Mouse (Mus musculus) thymus, postnatal 0 days (tissue): ENCODE data around the gene Vstm4. TPM values are rescaled to one million over a fixed set of nuclear protein-coding genes. Genes with fewer than 3 reads are reported as not detected.

Experiments
- DNase-seq: peaks from one replicate; pipeline ENCODE4 v3.0.0-alpha.2; 2015; ENCODE audit warnings: low spot score
- polyA plus RNA-seq: library from polyadenylated mRNA; unstranded; fragments of >200 nt; fragmentation: Nextera tagmentation; extraction: Ambion mirVana; gene quantifications from 2 replicates; pipeline ENCODE4 v1.2.1, GENCODE M21; 2015

Vstm4 gene
- polyA plus RNA-seq = 3.7 and 4.0 TPM in 2 replicates

DNA sequence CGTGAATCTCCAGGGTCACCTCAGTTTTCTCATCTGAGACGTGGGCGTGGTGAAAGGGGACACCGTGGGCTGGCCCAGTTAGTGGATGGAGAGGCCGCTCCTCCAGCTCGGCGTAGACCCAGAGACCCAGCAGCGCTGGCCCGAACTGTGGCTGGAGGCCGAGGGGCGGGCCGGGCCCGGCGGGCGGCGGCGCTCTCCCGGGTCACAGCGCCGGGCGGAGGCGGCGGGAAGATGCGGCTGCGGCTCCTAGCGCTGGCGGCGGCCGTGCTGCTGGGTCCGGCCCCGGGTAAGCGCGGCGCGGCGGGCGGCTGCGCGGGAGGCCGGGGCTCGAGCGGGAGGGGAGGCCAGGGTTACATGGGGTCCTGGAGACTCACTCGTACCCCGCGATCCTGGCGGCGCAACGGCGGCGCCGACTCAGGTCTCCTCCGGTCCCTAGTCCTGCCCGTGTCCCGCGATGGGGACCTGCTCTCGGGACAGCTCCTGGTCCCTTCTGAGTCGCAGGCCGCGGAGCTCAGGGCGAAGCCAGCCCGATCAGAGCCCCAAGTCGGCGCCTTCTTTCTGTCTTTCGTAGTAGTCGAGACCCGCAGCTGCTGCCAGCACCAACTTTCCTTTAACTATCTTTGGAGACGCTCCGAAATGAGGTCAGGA is at the start of gene Vstm4:
TSS of gene Vstm4 (plus strand) at position 76 of the 648 bp plus-strand sequence.
- no peak for DNase-seq

DNA sequence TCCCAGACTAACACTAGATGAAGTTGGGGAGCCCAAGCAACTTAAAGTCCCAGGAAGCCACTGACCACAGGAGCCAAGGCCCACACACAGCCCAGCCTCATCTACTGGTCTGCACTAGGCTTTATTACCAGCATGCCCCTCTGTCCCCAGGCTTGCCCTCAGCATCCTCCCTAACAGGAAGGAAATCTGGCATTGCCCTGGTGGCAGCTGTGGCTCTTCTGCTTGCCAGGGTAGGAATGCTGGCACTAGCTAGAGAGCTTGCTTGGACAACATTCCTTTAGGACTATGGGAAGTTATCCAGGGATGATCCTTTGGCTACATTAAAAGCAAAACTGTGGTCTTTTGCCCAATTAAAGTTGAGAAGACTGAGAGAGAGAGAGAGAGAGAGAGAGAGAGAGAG is 46.4 kb upstream of the Vstm4 start:
- DNase-seq = no peak

DNA sequence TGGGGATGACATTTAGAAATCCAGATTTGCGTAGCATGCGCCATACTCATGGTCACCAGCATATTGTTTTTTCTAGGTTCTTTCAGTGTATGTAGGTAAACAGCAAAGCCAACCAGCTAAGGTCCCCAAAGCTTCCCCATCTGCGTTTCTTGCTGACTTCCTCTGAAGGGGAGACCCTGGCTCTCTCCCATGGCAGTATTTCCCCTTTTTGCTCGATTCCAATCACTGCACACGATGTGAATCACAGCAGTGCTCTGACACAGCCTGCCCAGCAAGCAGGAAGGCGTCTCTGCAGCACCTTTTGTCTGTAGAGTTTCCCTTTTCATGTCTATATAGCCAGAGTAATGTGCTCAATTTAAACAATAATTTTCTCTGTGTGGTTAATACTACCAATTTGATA is 44.1 kb upstream of the Vstm4 start:
- no peak for DNase-seq

DNA sequence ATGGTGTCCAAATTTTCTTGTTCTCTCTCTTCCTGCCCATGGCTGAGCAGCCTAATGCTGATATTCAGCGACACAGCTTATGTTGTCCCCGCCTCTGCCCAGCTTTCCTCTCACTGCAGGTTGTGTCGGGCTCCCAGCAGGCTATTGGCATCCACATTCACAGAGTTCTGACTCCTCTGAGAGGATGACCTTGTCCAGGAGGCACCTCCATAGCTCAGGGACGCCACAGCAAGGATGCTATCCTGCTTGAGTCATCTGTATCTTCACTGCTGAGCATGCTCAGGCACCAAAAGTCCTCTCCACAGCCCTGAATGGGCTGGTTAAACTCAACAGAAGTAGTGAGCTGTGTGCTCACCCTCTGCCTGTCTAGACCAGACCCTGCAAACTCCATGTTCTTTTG is 41.6 kb upstream of the Vstm4 start:
- no peak for DNase-seq

DNA sequence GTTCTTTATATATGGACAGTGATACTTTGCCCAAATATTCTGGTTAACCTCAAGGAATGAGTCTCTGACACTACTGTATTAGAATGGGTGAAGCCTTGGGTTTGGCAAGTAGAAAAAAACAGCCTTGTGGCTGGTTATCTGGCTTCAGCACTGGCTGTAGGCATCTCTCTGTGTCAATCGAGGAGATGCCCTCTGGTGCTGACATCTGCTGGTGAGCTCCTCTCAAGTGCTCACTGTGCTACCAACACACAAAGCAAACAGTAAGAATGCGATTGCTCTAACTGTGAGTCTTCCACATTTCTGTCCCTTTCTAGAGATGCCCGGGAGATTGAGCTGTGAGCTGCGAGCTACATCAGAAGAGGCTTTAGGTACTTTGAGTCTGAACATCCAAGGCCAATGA is 40.0 kb upstream of the Vstm4 start:
- DNase-seq = no peak

DNA sequence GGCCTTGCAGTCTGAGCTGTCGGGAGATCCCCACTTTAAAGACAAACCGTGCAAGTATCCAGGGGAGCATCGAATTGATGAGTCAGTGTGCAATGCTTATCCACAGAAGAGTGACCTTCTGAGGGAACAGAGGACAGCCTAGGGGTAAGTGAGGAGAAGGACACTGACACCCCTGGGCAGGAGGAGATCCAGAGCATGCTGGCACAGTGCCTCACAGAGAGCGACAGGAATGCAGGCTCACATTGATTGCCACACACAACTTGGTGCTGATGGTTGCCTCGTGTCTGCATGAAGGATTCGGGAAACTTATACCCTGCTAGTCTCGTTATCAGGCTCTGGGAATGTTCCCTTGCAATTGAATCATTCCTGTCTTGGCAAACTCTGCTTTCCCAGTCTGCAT is 39.3 kb upstream of the Vstm4 start:
- DNase-seq = no peak

DNA sequence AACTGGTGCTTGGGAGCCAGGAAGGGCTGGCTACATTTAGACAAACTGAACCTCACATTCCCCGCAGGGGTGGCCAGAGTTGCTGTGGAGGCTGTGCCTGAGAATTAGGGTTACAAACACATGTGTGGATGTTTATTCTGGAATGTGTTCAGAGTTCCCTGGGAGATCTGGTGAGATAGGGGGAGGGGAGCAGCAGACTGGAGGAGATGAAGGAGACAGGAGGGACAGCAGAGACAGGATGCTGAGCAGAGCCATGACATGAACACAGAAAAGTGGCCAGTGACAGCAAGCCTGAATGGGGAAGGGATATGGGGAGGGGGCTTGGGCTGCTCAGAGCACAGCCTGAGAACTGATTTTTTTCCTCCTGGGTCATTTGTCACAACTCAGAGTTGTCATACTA is 37.3 kb upstream of the Vstm4 start:
- DNase-seq = no peak

DNA sequence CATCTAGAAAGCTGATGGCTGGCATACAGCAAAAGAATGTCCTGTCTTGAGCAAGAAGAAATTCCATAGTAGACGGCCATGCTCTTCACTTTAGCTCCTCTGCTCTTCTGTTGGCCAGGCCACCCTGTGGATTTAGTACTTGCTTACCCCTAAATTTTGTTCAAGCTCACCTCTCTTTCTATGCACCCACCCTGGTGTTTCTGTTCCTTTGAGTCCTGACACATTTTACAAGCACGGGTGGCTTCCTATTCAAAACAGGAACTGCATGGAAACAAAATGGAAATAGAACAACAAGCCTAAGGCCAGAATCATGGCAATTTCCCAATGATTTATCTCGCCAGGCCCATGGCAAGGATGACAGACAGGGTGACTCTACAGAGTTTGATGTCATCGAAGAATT is 33.7 kb upstream of the Vstm4 start:
- no peak for DNase-seq

DNA sequence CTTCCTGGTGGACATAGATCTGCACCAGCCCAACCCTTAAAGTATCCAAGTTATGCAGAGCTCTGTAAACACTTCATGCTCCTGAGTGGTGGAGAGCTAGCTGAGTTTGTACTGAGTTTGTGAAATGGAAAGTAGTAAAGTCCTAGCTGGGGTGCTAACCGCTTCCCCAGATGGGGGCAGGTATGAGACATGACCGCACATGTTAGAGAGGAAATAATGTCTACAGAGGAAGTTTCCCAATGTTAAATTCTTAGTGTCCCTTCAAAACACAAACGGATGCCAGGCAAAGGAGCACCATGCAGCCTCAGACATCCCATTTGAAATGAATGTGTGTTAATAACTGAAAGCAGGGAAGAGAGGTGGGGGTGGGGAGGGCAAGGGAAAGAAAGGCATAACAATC is 32.7 kb upstream of the Vstm4 start:
- DNase-seq = no peak

DNA sequence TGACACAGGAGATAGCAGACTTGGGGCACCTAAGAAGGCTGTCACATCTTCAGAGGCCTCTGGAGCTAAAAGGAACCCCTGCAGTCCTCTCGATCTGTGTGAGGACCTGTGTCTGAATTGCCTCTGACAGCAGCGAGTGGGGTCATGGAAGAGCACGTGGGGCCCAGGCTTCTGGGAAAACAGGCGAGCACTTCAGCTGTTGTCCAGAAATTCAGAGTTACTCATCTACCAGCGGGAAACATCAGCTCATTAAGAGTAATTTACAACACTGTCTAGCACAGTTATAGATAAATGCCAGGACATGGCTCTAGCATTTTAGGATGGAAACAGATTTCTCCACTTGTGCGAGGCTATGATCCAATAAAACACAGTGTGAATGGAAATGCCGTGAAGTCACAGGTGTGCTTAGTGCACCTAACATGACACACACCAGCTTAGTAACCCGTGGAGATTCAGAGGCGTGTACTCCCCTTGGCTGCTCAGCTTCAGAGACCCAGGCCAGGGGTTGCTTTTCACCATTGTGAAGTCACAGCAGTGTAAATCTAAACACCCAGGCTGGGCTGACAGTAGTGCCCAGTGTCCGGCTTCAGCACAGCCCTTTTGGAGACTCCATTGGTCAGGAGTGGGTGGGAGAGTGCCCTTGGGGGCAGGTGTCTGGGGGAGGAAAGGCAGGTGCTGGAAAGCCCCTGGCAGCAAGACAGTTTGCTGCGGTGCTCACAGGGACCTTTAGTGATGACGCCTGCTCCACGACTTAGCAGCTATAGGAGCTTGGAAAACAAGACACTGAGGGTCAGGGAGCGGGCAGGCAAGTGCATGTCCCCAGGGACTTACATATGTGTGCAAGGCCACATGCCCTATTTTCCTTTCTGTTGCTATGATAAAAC is 32.0 kb upstream of the Vstm4 start:
- DNase-seq = no peak

DNA sequence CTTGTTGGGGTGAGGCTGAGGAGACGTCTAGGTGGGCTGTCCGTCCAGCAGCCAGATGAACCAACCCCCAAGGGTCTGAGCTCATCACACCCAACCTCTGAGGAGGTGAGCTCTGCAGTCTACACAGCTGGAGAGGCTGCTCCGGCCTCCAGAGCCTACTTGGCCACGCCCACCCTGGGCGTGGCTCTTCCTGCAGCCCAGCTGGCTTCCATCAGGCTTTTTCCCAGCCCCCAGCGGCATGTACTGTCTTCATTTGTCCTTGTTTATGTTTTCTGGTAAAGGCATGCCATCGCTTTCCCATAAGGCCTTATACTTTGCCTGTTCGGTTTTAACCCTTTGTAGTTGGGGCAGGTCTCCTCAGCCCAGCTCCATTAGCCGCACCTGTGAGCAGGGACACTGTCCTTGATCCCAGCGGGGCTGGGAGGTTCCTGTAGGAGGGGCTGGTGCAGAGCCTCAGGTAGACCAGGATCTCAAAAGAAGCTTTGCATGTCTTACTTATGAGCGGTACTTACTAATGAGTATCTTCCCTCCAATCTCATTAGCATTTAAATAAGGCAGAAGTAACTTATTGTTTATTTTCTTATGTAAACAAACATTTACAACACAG is 31.0 kb upstream of the Vstm4 start:
- DNase-seq = no peak

DNA sequence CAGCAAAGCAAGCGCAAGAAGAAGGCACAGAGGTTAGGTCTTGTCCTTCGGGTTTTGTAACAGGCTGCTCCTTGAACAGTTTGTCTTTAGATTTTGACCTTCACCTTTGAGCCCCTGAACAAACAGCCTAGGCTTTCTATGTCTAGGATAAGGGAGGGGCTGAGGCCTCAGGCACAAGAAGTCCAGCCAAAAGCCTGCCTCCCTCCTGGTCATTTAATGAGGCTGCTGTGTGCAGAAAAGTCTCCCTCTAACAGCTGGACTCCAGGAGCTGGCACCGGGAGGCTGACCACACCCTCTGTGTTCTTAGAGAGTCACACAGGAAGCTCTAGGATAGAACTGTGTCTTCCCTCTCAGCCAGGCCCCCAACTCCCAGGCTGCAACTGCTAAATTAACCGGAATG is 29.4 kb upstream of the Vstm4 start:
- no peak for DNase-seq

DNA sequence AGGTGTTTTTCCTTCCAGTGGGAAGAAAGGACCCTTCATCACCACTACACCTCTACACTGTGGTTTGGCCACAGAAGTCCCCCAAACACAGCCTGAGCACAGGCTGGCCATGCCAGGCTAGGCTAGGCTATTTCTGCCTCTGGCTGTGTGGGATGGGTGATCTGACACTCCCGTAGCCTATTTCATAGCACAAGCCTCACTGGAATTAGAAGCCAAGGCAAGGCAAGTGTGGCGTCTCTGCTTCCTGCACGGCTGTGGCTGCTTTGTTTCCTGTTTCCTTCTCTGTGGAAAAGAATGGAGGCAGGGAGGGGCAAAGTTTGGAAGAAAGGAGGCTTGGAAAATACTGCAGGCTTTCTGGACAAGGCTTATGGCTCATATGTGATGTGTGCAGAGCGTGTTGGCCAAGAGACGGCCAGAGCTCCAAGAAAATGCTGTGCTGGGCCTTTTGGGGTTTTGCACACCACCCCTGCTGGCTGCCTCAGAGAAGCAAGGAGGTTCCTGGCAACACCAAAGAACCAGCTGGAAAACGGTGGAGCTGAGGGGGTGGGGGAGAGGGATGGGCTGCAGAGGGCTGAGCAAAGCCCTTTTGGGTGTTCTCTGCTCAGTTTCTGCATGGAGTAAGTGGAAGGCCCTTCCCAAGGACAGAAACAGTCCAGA is 28.4 kb upstream of the Vstm4 start:
- no peak for DNase-seq

DNA sequence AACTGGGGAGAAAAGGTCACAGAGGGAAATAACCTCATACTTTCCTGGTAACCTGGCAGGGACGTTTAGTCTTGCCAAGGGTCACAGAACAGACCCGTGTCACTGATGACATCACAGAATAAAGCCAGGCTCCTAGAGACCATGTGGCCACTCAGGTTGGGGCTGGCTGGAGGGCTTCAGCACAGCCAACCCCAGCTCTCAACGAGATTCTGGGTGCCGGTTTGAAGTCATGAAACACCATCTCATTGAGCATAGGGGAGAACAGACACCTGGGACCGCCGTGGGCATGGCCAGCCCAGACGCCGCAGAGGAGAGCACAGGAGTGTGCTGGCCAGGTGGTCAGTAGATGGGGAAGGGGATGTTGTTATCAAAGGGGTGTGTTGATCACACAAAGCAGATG is 22.7 kb upstream of the Vstm4 start, which contains the start of gene Fam170b:
TSS of gene Fam170b (plus strand) at position 116 of the 400 bp plus-strand sequence.
- DNase-seq = no peak

DNA sequence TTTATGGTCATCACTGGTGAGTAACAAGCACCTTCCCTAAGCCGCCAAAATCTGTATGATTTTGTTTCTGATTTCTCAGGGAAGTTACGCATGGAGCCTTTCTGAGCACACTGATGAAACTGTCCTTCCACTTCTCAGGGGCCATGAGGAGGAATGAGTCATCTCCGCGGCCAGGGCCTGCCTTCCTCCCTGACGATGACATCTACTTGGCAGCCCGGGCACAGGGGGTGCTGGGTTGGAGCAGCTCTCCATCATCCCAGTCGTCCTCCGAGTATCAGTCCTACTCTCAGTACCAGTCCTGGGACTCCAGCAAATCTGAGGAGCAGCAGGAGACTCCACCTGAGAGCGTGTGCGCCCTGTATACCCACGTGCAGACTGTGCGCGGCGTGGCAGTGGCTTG is 21.4 kb upstream of the Vstm4 start:
- no peak for DNase-seq

DNA sequence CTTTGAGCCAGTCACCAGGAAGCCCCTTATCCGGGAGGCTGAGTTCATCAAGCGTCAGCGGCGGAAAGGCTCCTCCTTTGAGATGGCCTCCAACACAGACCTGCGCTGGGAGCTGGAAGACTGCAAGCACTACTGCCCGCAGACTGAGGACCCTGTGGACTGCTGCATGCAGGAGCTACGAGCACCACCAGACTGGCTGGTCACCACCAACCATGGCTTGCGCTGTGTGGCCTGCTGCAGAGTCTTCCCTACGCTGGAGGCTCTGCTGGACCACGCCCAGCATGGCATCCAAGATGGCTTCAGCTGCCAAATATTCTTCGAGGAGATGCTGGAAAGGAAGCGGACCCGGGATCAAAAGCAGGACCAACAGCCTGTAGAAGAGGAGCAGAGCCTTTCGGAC is 21.0 kb upstream of the Vstm4 start:
- DNase-seq = no peak

DNA sequence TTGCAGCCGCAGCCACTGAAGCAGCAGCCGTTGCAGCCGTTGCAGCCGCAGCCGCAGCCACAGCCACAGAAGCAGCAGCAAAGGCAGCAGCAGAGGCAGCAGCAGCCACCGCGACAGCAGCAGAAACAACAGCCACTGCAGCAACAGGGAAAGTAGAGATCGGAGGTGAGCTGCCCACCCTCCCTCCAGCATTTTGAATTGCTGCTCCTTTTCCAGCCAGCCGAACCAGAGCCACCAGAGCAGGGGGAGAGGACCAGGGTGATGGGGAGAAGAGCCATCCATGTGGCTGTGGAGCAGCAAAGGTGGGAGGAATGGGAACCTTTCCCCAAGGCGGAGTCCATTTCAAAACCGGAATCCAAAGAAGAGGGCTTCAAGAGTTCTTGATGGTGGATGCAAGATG is 20.4 kb upstream of the Vstm4 start:
- no peak for DNase-seq

DNA sequence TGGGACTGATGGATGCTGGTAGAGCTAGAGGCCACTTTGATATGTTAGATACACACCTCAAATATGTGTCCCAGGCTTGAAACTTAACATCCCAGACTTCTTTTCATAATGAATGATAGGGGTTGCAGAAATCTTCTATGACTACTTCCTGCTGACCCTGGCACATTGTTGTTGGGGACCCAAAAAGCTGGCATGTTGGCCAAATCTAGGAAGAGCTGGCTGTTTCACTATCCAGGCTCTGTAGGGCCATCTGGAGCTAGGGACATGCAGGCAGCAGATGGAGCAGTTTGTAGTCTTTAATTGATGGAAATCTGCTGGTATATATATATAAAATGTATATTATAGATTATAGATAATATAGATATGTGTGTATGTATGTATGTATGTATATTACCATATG is 14.5 kb upstream of the Vstm4 start:
- no peak for DNase-seq

DNA sequence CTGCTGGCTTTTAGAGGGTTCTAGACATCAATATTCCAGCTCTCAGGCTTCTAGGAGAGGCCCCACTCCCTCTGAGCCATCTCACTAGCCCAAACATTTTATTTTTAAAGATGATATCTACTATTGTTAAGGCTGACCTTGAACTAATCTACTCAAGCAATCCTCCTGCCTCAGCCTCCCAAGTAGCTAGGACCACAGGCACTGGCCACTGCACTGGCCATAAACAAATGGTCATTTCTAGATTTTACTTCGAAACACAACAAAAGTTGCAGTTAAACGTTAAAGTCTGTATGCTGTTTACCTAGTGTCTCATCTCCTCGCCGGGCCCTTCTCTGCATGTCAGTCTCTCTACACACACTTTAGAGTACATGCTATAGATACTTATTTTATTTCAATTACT is 2.5 kb upstream of the Vstm4 start:
- DNase-seq = no peak

DNA sequence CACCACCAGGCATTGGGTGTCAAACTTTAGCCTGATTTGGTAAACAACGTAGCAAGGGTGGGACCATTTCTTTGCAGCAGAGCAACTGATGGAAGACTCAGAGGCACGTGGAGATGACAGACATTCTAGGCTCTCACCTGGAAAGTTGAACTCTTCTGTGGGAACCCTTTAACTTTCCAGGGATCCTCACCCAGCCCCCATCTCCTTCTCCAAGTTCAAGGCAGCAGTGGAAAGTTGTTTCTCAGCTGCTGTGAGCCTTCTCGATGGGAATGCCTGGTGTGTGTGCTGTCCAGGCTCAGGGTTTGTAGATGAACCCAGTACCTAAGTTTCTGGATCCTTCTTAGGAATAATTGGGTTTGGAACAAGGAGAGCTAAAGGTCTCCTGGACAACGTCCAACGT is 310 bp upstream of the Vstm4 start:
- DNase-seq = no peak

DNA sequence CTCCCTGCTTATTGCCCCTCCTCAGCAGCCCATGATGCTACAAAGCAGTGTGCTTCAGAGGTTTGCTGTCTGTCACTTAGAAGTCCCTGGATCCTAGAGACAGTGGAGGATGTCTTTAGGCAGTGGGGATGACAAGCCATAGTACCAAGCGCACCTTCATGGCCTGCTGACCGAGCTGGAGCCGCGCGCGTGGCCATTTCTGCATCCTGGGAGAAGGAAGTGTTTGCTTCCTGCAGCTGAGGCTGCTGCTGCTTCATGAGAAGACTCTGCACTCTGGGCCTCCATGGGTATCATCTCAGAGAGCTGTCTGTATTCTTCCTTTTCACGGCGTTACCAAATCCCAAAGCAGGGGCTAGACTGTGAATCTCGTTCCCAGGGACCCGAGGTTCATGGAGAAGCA is 1.8 kb downstream of the Vstm4 start:
- DNase-seq = no peak

DNA sequence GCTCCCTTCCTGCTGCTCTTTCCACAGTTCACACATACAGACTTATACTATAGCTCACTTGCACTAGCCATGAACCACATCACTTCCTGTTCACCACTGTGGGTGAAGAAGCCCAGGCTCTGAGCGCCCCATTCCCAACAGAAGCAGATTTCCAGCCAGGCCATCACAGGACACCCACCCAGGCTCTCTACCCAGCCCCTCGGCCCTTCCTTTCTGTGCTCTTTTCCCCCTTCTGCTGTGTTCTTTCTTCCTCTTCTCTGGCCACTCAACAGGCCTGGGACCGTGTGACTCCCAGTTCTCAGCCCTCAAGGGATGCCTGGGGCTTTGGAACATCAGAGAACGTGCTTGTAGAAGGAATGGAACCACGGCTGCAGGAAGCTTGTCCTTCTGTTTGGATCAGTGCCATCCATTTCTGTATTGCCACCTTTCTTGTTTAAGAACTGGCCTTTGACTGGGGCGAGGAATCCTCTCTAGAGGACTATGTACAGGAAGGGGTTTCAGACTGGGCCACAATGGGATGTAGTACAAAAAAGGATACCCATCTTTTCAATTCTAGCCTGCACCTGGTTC is 2.5 kb downstream of the Vstm4 start:
- no peak for DNase-seq
